Mouse (Mus musculus): ENCODE results near the gene Crb2. TPM values are rescaled to one million over a fixed set of nuclear protein-coding genes. Genes with fewer than 3 reads are reported as not detected.

Crb2 gene
- polyA plus RNA-seq, 1 experiment, result 2.0 TPM

GRCm38 (mm10) chr2:37814820-37815361, 38.8 kb downstream of the Crb2 start:
- Histone ChIP-seq H3K4me1 (ENCODE audit: control insufficient read depth, insufficient read depth, low read length) (peaks cover 1% of the 10 kb centered on the region; the same call in 1 of the 2 replicates), H3K27ac (ENCODE audit: insufficient read depth, low read length) (no peak overlapping the region), H3K4me3 (ENCODE audit: insufficient read depth, low read length) (no peak overlapping the region)
- TF ChIP-seq CTCF (IDR thresholded peaks at IDR 0.05; ENCODE audit: extremely low read depth, insufficient read depth, low read length) (no peak), POLR2A (IDR thresholded peaks at IDR 0.05; ENCODE audit: extremely low read depth, insufficient read depth, low read length) (no peak)

- no peak overlapping the region for H3K27ac ChIP-seq (ENCODE audit: insufficient read depth, low read length)
- H3K4me3 ChIP-seq (ENCODE audit: insufficient read depth, low read length), result no peak overlapping the region
- peaks cover 1% of the 10 kb centered on the region; the same call in 1 of the 2 replicates for H3K4me1 ChIP-seq (ENCODE audit: control insufficient read depth, insufficient read depth, low read length)
- TF ChIP-seq POLR2A (IDR thresholded peaks at IDR 0.05; ENCODE audit: extremely low read depth, insufficient read depth, low read length), result no peak
- TF ChIP-seq CTCF (IDR thresholded peaks at IDR 0.05; ENCODE audit: extremely low read depth, insufficient read depth, low read length), result peak; percentile 98
Observed at GRCm38 (mm10) chr2:37815676-37816075, 39.6 kb downstream of the Crb2 start.

DNA sequence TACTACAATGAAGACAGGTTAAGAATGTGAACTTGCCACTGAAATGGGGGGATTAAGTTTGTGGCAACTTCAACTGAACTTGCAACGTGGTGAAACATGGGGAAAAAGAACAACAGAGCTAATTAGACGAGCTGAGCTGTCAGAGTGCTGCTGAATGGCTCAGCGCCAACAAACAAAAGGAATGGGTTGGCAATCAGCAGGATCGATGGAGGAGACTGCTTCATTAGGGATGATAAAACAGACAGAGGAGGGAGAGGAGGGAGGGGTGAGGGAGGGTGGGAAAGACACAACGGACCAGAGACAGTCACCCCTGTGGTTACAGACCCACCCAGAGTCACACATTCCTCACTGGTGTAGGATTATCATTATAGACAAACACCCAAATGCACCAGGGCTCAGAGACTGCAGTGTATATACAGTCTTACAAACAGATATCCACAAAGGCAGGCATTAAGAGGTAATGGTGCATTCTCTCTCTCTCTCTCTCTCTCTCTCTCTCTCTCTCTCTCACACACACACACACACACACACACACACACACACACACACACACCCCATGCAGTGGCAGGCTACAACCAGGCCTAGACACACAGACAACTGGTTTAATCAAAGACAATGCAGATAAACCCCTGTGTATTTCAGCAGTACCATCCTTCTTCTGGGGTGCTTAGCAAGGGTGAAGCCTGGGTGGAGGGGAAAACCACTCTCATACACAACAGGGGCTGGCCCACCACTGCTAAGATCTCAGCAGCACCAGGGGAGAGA, 42.9 kb downstream of the Crb2 start:
- Histone ChIP-seq H3K27ac (ENCODE audit: insufficient read depth, low read length) (no peak overlapping the region), H3K4me1 (ENCODE audit: control insufficient read depth, insufficient read depth, low read length) (peaks cover 1% of the 10 kb centered on the region; the same call in 1 of the 2 replicates), H3K4me3 (ENCODE audit: insufficient read depth, low read length) (no peak overlapping the region)
- TF ChIP-seq CTCF (IDR thresholded peaks at IDR 0.05; ENCODE audit: extremely low read depth, insufficient read depth, low read length) (no peak), POLR2A (IDR thresholded peaks at IDR 0.05; ENCODE audit: extremely low read depth, insufficient read depth, low read length) (no peak)

DNA sequence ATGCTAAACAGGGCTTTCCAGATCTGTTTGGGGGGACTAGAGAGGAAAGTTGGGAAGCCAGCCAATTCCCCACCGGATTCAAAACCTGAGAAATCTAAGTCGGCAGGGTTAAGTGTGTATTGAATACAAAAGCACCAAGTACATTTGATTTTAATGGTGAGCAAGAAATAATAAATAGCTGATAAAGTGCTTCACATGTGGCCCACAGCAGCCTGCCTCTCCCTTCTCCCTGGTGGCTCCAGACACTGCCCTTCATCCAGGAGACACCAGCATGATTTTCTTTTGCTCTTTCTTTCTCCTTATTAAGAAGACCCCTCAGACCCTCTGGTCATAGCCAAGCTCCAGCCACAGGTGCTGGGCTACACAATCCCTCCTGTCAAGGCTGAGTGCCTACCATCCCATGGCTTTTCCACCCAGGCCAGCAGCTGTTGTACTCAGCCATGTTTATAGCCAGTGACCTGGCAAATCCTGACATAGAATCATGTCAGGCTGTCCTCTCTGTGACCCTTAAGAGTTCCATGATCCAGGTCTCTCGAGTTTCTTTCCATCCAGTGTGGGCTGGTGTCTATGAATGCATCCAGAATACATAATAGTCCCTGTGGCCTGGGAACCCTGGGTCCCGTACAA, 43.6 kb downstream of the Crb2 start:
- Histone ChIP-seq H3K4me1 (ENCODE audit: control insufficient read depth, insufficient read depth, low read length) (peaks cover 1% of the 10 kb centered on the region; the same call in 1 of the 2 replicates), H3K4me3 (ENCODE audit: insufficient read depth, low read length) (no peak overlapping the region), H3K27ac (ENCODE audit: insufficient read depth, low read length) (no peak overlapping the region)
- TF ChIP-seq CTCF (IDR thresholded peaks at IDR 0.05; ENCODE audit: extremely low read depth, insufficient read depth, low read length), result no peak
- no peak for TF ChIP-seq POLR2A (IDR thresholded peaks at IDR 0.05; ENCODE audit: extremely low read depth, insufficient read depth, low read length)

GRCm38 (mm10) chr2:37822122-37822521, 46.1 kb downstream of the Crb2 start:
- TF ChIP-seq CTCF (IDR thresholded peaks at IDR 0.05; ENCODE audit: extremely low read depth, insufficient read depth, low read length) (no peak), POLR2A (IDR thresholded peaks at IDR 0.05; ENCODE audit: extremely low read depth, insufficient read depth, low read length) (no peak)
- Histone ChIP-seq H3K4me3 (ENCODE audit: insufficient read depth, low read length) (no peak overlapping the region), H3K4me1 (ENCODE audit: control insufficient read depth, insufficient read depth, low read length) (peaks cover 1% of the 10 kb centered on the region; the same call in 1 of the 2 replicates), H3K27ac (ENCODE audit: insufficient read depth, low read length) (no peak overlapping the region)

- Histone ChIP-seq H3K4me3 (ENCODE audit: insufficient read depth, low read length) (no peak overlapping the region), H3K4me1 (ENCODE audit: control insufficient read depth, insufficient read depth, low read length) (no peaks in the 10 kb centered on the region), H3K27ac (ENCODE audit: insufficient read depth, low read length) (no peak overlapping the region)
- TF ChIP-seq CTCF (IDR thresholded peaks at IDR 0.05; ENCODE audit: extremely low read depth, insufficient read depth, low read length) (no peak), POLR2A (IDR thresholded peaks at IDR 0.05; ENCODE audit: extremely low read depth, insufficient read depth, low read length) (no peak)
Observed at GRCm38 (mm10) chr2:37823826-37824225, 47.8 kb downstream of the Crb2 start.

DNA sequence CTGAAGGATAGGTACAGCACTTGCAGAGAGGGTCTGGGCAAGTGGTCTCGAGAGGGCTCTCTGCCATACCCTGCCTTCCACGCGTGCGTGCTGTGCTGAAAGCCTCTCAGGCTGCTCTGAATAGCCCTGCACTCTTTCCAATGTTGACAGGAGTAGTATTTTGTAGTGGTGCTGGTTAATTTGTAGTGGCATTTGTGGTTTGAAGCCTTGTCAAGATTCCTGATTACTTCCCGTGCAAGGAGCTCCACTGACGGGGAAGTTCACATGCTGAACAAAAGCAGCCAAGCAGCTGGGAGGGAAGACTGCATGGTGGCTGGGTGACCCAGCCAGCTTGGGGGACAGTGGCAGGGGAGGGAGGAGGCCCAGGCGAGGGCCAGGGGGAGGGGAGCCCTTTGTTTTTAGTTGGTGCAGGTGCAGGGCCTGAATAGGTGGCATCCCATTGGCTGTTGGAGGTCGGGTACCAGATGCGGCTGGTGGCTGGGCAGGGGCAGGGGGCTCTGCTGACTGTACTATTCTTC, 53.8 kb downstream of the Crb2 start:
- Histone ChIP-seq H3K4me1 (ENCODE audit: control insufficient read depth, insufficient read depth, low read length) (no peaks in the 10 kb centered on the region), H3K27ac (ENCODE audit: insufficient read depth, low read length) (no peak overlapping the region), H3K4me3 (ENCODE audit: insufficient read depth, low read length) (no peak overlapping the region)
- TF ChIP-seq POLR2A (IDR thresholded peaks at IDR 0.05; ENCODE audit: extremely low read depth, insufficient read depth, low read length), result no peak

- Histone ChIP-seq H3K4me3 (ENCODE audit: insufficient read depth, low read length) (no peak overlapping the region), H3K4me1 (ENCODE audit: control insufficient read depth, insufficient read depth, low read length) (no peaks in the 10 kb centered on the region), H3K27ac (ENCODE audit: insufficient read depth, low read length) (no peak overlapping the region)
- no peak for TF ChIP-seq POLR2A (IDR thresholded peaks at IDR 0.05; ENCODE audit: extremely low read depth, insufficient read depth, low read length)
- no peak for TF ChIP-seq CTCF (IDR thresholded peaks at IDR 0.05; ENCODE audit: extremely low read depth, insufficient read depth, low read length)
Observed at GRCm38 (mm10) chr2:37832253-37832652, 56.2 kb downstream of the Crb2 start.

DNA sequence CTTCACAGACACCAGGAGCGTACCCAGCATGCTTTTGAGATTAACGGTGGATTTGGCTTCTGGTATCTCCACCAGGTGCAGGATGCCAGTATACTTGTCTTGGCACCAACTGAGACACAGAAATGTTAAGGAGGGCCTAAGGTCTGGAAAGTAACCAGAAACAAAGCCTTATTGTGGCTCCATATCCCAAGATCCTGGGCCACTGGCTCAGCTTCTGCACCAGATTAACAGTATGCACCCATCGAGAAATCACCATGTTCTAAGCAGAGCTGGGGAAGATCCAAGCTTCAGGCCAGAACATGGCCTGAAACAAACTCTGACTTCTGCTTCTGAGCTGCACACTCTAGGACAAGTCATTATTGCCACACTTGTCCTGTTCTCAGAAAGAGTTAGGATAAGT, 60.9 kb downstream of the Crb2 start:
- Histone ChIP-seq H3K4me1 (ENCODE audit: control insufficient read depth, insufficient read depth, low read length) (no peaks in the 10 kb centered on the region), H3K4me3 (ENCODE audit: insufficient read depth, low read length) (no peak overlapping the region), H3K27ac (ENCODE audit: insufficient read depth, low read length) (no peak overlapping the region)
- no peak for TF ChIP-seq CTCF (IDR thresholded peaks at IDR 0.05; ENCODE audit: extremely low read depth, insufficient read depth, low read length)
- no peak for TF ChIP-seq POLR2A (IDR thresholded peaks at IDR 0.05; ENCODE audit: extremely low read depth, insufficient read depth, low read length)

Measured in cortical plate, adult 2 months (tissue).